Mouse (Mus musculus): ENCODE results near the gene Vgf.

Vgf gene

DNA sequence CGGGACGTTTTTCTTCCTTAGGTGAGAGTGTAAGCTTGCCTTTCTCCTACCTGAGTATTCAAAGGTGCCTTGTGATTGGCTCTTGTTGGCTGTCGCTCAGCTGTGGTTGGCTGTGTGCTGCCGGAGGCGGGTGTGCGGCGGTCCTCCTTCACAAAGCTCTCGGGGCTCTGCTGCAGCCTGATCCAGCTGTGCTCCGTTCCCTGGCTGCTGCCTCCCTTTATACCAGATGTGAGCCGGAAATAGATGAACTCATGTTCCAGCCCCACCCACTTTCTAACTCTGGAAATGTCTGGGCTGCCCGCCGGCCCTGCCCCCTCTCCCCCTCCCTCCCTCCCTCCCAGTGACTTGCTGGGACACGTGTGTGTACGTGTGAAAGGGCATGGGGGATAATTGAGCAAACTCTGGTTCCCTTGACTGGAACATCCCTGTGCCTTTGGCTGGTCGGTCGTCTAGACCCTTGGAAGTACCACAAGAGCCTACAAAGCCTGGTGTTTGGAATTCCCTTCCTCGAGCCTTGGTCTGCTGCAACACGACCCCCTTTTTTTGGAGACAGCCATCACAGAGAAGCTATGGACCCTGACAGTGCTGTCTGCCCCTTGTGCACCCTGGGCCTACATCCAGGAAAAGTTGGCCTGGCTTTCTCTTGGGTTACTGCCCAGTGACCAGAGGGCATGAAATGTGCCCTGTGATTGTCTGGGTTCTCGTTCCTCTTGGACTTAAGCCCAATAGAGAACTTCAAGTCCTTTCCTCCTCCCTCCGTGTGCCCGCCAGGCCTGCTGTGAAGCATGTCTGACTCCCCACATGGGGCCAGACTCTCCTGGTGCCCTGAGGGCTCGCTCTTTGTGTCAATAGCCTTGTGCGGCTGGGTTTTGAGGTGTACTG is 46.1 kb downstream of the Vgf start, which contains the start of gene Serpine1:
Serpine1 (minus strand) TSS at position 190 of the 882 bp plus-strand sequence.
- peak; percentile 65 for DNase-seq (ENCODE audit: low spot score)

DNA sequence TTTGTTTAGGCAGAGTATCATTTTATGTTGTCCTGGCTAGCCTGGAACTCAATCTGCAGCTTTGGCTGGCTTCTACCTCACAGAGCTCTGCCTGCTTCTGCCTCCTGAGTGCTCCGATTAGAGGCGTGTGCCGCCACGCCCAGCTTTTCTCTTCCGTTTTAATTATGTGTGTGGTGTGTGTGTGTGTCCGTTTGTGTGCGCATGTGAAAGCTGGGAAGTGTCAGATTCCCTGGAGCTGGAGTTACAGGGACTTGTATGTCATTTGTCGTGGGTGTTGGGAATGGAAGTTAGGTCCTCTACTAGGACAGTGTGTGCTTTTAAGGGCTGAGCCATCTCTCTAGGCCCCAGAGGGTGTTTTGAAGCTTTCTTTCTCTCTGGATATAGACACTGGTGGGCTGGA is 46.9 kb downstream of the Vgf start:
- no peak for DNase-seq (ENCODE audit: low spot score)

DNA sequence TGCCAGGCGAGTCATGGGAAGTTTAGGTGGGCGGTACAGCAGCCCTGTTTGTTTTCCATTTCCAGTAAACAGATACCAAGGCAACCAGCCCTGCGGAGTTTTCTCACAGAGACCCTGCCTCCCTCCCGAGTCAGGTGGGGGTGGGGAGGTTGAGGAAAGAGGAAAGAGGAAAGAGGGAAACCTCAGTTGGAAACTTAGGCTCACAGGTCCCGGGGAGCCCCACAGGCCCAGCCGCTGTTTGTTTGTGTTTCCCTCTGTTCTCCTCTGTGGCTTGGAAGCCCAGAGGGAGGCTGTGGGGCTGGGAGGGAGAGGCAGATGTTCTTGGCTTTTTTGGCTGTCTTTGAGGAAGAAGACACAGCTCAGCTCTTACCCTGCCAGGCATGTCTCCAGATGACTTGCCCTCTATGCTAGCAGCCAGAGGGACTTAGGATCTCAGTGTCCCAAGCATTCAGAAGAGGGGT is 48.0 kb downstream of the Vgf start:
- DNase-seq (ENCODE audit: low spot score): no peak

DNA sequence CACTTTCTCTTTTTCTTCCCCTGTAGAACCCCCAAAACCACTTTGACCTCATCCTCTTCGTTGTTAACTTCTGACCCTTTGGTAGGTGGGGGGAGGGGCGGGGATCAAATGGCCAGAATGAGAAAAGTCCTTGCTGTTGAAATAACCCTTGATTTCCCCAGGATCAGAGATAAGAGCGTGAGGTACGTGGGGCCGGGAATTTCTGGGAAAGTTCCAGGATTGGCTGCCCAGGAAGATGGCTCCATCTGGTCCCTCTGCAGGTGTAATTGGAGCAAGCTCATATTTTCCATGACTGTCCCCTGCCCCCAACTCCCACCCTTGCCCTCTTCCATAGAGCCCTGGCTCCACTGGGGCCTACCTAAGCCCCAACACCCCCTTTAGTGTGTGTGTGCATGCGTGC is 49.5 kb downstream of the Vgf start:
- no peak for DNase-seq (ENCODE audit: low spot score)

DNA sequence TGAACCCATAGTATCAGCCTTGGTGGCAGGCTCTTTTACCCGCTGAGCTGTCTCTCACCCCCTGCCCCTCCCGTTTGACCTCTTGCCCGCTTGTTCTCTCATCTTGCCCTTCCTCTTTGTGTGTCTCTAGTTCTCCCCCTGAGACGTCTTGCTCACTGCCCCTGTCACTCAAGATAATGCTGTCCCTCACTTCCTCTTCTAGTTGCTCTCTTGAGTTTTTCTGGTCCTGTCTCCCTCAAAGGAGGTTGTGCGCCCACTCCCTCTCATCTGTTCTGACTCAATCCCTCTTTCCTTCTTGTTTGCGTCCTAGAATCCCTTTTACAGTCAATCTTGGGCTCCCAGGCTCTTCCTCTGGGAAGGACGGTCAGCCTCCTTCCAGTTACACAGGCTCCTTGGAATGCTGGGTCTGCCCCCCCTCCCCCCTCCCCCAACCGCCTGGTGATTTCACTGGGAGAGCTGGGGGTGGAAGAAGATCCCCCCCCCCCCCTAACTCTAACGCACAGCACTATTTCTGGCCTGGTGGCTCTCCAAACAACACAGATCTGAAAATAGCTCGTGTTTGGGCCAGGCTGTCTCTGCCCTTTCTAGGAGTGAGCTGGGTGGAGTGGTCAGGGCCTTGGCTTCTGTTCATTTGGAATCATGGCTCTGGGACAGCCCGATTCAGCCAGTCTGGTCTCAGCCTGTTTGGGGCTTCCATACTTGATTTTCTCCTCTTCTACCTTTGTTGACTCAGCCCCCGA is 50.2 kb downstream of the Vgf start:
- no peak for DNase-seq (ENCODE audit: low spot score)

DNA sequence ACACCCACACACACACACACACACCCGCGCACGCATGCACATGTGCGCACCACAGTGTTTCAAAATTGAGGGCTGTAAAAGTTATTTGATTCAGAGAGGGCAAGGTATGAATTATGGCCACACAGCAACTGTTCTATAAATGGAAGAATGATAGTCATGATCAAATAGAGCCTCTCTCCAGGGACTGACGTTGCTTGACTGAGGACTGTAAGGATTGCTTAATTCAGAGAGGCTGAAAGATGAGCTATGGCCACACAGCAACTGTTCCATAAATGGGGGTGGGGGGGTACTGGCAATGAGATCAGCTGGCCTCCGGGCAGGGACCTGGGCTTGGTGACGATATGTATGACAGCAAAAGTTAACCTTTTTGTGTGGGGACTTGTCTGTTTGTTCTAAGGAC is 51.0 kb downstream of the Vgf start:
- no peak for DNase-seq (ENCODE audit: low spot score)

DNA sequence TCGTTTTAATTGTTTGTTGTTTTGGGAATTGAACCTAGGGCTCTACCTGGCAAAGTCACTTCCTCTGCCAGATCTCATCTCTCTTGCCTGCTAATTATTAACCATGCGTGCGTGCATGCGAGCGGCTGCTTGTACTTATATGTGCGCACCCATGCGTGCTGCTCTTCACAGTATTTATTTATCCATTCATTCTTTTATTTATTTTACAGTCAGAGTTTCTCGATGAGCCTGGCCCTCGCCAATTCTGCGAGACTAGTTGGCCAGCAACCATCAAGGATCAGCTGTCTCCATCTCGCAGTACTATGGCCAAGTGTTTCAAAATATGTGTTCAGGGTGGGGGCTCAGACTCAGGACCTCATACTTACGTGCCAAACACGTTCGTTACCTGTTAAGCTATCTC is 51.8 kb downstream of the Vgf start:
- no peak for DNase-seq (ENCODE audit: low spot score)

DNA sequence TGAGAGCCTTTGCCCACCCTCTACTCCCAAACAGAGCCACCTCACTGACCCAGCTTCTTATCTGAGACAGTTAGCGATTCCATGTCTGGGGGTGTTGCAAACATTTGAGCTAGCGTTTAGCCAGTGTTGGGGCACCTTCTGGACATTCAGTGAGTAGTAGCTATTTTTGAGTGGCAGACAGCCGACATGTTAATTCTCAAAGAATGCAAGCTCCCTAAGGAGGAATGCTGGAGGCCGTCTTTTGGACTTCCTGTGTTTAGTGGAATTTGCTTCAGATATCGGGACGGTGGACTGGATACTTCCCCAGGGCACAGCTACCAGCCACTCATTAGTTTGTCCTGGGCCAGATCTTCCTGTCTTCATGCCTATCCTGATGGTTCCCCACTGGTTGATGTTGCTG is 52.4 kb downstream of the Vgf start:
- no peak for DNase-seq (ENCODE audit: low spot score)

DNA sequence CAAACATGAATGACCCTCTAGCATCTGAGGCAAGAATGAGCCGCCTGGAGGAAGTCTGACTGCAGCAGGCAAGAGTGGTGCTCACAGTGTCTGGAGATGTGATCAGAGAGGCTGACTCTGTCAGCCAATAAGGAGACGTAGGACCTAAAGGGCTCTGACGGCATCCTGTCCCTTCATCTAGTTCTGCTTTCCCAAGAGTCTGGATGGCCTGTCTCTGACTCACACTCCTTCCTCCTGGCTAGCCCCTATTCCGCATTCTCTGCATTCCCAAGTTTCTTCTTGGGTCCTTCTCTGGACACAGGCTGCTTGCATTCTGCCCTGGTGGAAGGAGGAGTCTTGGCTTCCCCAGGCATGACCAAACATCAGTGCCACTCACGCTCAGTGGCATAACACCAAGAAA is 53.7 kb downstream of the Vgf start:
- no peak for DNase-seq (ENCODE audit: low spot score)

Measured in ovary, postnatal 14 days (tissue).